Mouse (Mus musculus) kidney, postnatal 36 days (tissue): ENCODE data around the gene Ccl22.

Experiments
- DNase-seq, 2 experiments: peaks; one replicate each; pipeline ENCODE4 v3.0.0; 2021 to 2022; ENCODE audit warnings: mixed read lengths in 2 of 2

Ccl22 gene

DNA sequence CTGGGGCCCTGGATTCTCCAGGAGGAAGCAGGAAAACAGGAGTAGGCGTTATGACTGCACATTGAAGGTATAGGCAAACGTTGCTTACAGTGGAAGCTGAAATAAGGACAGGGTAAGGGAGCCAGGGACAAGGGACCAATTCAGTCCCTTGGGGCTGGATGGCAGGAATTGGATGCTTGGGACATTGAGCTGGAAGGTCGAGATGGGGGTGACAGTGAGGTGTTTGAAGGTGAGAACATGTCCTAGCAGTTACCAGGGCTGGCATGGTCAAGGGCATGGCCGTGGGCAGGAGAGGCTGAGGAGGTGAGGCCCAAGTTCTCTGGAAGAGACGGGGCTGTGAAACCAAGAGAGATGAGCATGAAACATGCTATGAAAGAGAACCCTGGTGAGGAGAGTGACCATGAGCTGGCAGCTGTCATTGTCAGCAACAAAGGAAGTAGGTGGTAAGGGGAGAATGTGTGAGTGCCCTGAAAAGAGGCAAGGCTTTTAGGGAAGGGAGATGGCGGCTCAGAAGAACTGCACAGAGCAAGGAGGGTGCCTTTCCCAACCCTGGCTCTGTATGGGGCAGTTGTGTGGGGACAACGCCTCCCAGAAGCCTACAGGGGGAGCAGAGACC is 10.5 kb upstream of the Ccl22 start:
- no peak for DNase-seq

DNA sequence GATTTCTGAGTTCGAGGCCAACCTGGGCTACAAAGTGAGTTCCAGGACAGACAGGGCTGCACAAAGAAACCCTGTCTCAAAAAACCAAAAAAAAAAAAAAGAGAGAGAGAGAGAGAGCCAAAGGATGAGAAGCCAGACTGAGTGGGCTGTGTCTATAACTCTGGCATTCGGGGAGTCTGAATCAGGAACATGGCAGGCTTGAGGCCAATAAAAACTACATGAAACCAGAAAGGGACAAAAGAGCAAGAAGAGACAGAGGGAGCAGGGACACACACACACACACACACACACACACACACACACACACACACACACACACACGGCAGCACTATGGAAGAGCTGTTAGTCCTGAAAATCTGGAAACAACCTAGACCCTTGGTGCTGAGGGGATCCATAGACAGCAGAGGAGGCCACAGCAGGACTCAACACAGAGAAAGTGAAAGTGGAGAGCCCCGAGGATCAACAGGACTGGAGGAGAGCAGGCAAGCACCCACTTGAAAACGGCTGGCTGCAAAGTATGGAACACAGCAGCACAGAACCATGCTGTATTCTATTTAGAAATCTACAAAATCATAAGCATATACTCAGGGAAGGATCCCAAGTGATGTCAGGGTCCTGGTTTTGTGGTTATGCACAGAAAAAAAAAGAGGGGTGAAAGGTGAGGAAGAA is 9.8 kb upstream of the Ccl22 start:
- DNase-seq: peak; percentile 28 to 40

DNA sequence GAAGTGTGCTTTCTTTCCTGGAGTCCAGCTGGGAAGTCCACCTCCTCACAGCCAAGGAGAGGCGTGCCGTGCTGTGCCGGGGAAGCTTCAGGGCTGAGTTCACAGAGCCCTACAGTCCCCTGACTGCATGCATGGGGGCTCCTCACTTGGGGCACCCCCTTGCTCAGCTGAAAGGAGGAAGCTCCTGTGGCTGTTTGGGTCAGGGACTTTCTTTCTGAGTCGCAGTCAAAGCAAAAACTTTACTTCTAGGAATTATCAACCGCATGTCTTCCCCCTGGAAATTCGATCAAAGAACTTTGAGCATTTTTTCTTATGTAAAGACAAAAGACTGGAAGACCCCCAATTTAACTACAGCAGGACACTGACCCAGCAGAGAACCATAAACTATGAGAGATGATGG is 5.6 kb upstream of the Ccl22 start:
- DNase-seq: no peak

DNA sequence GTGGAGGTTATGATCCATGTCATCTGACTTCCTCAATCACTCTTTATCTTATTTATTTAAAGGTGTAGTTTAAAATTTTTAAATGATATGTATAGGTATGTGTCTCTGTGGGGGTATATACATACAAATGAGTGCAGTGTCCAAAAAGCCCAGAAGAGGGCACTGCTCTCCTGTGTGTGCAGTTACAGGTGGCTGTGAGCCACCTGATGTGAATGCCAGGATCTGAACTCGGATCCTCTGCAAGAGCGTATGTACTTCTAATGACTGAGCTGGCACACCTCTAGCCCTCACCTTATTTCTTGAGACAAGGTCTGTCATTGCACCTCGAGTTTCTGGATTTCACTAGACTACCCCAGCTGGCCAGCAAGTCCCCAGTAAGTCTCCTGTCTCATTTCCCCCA is 4.8 kb upstream of the Ccl22 start:
- peak in 1 of 2 experiments; percentile 23 for DNase-seq

DNA sequence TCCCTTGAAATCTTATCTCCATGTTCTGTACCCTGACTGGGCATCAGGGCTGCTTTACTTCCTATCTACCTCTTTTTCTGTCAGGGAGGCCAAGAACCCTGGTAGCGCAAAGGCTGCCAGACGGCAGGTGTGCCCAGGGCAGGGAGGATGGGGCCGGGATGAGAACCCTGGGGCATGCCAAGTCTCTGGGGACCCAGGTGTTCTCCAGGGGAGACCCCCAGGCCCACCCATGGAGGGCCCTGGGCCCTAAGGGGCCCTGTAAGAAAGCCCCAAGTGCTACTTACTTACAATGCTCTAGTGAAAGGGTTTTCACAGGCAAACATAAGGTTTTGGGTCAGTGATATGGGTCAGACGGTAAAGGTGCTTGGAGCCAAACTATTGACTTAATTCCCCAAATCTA is 3.7 kb upstream of the Ccl22 start:
- no peak for DNase-seq

DNA sequence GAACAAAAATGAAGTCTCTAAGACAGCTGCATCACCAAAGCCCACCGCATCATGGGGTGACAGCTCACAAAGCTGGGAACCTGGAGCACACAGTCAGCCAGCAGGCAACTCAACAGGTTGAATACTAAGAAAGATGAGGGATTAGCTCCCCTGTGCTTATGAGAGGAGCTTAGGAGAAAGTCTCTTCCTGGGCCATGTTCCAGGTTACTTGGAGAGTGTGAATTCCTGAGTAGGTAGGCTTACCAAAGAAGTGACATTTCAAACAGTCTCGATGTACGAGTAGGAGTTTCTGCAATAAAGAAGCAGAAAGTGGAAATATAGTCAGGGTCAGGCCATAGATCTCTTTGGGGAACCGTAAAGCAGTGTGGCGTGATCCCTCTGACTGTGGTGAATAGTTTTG is 906 bp upstream of the Ccl22 start:
- DNase-seq: no peak

DNA sequence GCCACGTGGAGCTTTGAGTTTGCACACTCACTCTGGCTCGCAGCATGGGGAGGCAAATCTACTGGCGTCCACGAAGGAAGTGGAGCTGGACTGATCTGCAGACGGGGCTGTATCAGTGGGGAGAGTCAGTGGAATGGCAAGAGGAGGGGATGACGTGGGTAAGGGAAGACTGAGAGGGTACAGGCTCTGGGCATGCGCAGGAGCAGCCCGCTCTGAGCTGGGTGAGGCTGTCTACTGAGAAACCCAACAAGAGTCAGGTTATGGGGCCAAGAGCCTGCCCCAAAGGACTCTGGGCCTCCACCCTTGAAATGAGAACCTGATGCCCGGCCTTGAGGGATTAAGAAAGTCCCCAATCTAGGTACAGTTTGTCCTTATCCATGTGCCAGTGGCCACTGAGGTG is 418 bp upstream of the Ccl22 start:
- DNase-seq: no peak

DNA sequence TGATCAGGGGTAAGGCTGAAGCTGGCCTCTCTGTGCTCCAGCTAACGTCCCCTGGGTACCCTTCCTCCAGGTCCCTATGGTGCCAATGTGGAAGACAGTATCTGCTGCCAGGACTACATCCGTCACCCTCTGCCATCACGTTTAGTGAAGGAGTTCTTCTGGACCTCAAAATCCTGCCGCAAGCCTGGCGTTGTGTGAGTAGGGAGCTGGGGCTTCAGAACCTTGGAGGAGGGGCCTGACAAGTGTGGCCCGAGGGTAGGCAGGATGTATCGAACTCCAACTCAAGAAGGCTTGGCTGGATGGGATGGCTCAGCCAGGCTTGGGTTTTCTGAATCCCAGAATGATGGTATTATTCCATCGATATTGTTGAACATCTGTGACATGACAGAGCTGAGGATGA is 1.4 kb downstream of the Ccl22 start:
- DNase-seq: no peak

DNA sequence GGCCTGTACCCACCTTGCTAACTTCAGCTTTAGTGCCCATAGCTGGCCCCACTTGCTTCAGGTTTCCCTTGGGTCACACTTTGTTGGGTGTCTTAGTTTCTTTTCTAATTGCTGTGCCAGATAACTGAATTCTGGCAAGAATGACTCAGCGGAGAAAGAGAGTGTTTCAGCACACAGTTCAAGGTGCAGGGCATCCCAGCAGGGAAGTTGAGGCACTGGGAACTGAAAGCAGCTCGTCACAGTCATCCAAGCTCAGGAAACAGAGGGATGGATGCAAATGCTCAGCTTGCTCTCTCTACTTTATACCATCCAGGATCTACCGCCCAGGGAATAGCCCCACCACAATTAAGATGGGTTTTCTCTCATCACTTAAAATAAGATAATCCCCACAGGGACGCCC is 3.0 kb downstream of the Ccl22 start:
- DNase-seq: no peak

DNA sequence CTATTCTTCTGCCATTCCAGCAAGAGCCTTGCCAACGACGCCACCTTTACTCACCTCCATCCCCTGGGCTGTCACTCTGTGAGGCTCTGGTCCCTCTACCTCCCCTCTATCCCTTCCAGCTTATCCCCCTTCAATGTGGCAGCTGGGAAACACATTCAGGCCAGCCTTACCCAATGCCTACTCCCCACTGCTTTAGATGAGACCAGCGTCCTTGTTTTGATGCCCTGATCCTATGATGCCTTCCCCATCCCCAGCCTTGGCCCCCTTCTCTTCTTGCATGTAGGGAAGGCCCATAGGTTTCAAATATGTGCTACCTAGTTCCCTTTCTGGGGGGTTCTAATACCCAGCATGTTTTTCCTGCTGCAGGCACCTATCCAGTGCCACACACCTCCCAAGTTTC is 4.6 kb downstream of the Ccl22 start:
- no peak for DNase-seq

DNA sequence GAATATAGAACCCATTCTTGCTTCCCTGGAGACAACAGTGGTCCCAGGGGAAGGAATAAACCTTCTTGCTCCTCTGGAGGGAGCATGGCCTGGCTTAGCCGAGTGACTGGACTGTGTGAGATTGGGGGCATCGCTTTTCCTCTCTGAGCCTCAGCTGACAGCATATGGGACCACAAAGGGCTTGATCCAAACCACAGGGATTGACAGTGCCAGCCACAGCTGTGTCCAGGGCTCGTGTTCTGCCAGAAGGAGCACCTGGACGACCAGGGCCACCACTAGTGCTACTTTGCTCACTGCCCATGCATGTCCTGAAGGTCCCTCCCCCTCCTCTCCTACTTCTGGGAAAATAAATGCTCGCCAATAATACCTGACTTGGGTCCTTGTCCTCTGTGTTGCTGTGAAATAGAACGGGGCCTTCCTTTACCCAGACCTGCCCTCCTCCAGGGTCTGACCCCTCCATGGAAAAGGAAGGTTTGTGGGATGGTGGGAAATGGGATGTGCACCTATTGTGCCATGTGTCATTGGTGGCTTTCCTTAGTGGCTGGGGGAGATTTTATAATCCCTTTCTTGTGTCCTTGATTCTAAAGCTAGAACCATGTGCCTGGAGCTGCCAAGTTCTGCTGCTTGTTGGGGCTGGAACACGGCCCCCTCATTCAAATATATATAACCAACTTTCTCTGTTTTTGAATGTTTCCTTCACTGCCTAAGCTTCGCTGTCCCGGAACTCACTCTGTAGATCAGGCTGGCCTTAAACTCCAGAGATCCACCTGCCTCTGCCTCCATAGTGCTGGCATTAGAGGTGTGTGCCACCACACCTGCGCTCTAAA is 5.8 kb downstream of the Ccl22 start:
- no peak for DNase-seq

DNA sequence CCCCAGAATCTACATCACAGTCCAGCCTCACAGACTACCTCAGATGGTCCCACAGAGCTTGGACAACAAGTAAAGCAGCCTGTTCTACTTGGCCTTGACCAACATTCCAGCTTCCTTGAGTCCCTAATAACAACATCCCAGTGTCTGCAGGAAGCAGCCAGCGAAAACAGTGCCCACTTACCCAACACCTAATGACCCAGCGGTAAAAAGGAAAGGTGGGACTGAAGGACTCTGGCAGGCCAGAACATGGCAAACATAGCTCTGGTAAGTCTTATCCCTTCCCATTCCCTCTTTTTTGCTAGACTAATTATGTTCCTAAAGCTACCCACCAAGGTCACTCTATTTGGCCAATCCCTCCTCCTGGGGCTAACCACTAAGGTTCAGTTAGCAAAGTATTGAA is 8.6 kb downstream of the Ccl22 start:
- no peak for DNase-seq

DNA sequence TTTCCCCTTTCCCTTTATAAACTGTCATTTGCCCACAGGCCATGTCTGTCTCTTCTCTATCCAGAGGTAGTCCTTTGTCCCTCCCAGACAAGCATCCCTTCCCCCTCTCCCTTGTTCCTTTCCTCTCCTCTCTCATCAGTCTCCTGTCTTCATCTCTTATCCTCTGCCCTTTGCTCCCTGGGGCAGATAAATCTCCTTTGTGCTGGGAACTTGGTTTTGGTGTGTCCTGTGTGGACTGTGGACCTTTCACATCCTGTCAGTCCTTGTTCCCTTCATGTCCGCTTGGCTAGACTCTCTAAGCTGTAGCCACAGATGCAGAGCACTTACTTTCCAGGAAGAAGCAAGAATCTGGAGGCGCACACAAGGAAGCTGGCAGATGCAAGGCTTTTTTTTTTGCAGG is 9.1 kb downstream of the Ccl22 start:
- no peak for DNase-seq

DNA sequence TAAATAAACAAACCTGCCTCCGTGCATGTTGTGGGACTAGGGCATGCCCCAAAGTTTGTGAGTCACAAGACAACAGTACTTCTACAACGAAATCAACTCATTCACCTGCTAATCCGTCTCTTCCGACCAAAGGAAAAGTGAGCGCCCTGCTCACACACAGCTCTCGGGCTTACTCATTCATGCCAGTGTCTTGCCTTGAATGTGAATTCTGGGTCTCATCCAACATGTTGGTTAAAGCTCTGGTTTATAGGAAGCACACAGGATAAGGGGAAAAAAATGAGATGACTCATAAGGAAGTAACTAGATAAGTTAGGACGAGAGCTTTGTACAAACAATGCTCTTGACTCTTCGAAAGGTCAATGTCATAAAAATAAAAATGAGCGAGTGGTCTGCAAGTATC is 21.6 kb downstream of the Ccl22 start:
- no peak for DNase-seq

DNA sequence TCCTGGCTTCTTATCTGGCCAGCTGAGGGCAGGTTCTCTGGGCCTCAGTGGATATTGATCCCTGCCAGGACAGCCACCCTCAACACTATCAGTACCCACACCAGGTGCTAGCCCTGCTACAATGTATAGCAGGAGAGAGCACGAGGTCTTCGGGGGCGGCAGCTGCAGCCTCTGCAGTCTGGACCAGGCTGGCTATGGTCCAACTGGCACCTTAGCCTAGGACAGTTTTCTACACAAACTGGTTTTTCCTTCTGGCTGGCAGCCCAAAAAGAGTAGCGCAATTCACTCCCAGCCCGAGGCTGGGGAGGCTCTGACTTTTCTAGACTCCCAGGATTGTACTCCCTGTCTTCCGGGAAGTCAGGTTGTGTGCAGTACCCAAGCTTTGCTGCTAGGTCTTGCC is 25.6 kb downstream of the Ccl22 start:
- peak; percentile 77 to 80 for DNase-seq

DNA sequence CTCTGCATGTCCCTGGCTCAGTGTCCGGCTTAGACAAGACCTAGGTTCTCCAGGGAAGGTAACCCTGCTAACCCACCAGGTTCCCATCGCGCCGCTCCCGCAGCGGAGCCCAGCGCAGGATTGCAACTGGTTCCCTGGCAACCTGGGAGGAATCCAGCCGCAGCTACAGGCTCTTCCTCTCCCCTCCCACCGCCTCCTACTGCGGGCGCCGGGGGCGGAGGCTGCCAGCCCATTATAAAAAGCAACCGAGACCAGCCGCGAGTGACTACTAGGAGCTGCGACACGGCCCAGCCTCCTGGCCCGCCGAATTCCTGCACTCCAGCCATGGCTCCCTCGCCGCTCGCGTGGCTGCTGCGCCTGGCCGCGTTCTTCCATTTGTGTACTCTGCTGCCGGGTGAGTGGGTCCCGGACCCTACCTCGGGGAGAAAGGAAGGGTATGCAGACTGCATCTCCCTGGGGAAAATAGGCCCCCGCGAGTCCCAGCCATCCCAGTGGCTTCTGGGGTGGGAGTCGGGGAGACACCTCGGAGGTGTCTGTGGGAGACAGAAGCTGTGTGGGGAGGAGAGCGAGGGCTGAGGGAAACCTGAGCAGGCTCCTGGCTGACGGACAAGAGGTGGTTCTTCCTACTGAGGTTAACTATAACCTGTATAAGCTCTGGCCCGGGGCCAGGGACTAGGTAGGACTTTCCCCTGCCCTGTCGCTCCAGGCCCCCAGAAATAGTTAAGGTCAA is 26.7 kb downstream of the Ccl22 start, which contains the start of gene Cx3cl1:
Gene Cx3cl1, plus strand, starts transcription at position 69 of the 730 bp plus-strand sequence.
- peak; percentile 93 to 94 for DNase-seq

DNA sequence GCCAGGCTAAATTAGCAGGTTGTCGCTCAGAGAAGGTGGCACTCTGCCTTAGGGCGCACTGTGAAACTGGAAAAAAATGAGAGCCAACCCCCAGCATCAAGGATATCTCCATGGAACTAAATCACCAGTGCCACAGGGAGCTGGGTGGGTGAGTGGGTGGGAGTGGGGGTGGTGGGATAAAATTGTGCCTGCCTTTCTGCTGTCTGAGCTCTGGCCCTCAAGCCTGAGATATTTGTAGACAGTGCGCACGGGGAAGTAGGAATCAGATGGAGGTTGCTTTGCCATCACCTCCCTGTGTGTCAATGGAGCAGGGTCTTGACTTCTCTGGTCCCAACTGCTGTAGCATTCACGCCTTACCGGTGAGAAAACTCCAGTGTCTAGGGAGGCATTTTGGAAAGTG is 27.7 kb downstream of the Ccl22 start:
- no peak for DNase-seq

DNA sequence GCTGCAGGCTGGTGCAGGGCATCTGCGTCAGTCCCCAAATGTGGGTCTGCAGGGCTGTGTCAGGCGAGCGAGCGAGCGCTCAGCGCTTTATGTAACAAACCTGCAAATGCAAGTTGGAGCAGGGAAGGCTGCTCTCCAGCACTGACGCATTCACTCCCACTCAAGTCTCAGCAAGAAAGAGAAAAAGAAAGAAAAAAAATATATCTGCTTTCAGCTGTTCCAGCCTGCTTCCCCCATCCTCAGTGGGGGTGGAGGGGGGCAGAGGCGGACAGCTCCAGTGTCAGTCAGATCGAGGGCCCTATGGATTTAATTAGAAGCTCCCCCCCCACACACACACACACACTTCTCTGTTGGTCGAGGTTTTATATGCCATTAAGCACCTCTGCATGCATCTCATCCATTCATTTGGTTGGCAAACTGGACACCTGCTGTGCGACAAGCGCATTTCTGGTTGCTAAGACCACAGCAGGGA is 28.3 kb downstream of the Ccl22 start:
- no peak for DNase-seq

DNA sequence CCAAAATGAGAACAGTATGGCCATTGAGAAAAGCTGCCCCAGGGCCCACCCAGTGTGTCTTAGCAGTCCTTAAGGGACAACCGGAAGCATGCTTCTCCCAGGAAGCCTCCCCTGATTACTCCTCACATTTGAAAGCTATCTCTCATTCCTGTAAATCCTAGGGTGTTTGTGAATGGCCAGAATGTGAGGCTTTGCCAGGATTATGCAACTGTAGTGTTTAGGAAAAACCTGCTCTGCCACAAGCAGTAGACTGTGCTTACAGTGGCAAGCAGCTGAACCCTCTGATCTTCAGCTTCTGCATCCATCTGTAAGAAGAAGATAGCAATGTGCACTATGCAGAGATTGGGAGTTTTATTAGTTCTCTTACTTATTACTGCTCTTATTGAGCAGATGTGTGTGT is 29.2 kb downstream of the Ccl22 start:
- DNase-seq: no peak

DNA sequence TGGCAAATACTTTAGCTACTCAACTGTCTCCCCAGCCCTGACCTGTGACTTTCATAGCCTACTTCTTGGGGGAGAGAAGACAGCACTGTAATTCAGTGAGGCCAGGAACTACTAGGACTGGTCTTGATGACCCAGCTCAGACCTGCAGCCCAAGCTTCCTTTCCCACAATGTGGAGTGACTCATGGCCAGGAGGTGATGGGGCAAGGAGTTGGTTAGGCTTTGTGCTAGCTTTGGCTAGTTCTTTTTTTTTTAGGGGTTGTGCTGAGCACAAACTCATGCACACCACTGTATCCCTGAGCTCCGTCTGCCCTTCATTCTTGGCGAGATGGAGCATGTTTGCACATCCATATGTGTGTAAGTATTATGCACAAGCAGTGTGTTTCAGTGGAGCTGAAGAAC is 31.0 kb downstream of the Ccl22 start:
- no peak for DNase-seq

DNA sequence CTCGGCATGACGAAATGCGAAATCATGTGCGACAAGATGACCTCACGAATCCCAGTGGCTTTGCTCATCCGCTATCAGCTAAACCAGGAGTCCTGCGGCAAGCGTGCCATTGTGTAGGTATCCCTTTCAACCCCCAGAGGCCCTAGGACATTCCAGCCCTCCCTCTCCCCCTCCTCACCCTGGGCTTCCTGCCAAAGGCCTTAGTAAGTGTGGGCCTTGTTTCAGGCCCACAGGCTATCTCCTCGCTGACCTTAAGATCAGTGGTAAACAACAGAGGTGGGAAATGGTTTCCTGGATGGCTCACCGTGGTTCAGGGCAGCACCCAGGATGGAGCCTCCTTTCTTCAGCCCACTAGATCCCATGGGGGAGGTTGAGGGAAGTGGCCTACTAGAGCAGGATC is 32.6 kb downstream of the Ccl22 start:
- no peak for DNase-seq

DNA sequence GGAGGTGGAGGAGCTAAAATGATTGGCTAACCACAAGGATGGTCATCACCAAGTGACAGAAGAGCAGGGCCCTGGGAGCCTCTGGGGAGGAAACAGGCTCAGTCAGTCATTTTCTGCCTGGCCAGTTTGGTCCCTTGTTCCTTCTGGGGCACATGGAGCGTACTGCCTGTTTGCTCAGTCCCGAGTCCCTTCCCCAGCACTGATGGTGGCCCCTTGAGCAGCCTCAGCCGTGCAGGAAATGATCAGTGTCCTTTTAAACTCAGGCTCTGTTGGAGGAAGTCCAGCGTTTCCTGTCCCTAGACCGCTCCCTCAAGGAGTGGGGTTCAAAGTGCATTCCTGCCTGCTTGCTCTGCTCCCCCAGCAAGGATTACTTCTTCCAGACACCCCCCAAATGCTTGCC is 33.1 kb downstream of the Ccl22 start:
- DNase-seq: peak; percentile 87 to 92

DNA sequence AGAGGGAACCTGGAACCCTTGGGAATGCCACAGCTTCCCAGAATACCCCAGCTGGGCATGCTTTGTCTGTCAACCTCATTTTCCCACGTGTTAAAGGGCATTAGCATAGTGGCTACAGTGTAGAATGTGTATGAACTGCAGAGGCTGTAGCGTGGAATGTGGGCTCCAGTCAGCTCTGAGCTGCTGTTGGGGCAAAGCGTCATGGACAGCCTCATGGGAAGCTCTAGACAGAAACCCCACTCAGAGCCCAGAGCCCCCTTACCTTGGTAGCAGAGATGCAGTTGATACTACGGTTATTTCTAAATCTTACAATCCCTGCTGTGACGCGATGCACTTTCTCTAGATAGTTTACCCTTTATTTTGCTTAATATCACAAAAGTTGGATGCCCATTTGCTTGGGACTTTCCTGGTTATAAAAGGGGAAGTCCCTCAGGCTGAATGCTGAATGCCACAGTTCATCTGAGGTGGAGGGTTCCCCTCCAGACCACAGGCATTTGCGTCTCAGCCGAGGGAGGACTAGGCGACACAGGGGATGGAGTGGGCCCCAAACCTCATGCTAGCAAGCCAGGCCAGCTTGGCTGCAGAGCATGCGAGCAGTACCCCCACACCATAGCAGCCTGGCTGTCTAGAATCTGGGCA is 33.6 kb downstream of the Ccl22 start:
- no peak for DNase-seq
